Mouse (Mus musculus): ENCODE results near the gene Eid1.

Gene Eid1

DNA sequence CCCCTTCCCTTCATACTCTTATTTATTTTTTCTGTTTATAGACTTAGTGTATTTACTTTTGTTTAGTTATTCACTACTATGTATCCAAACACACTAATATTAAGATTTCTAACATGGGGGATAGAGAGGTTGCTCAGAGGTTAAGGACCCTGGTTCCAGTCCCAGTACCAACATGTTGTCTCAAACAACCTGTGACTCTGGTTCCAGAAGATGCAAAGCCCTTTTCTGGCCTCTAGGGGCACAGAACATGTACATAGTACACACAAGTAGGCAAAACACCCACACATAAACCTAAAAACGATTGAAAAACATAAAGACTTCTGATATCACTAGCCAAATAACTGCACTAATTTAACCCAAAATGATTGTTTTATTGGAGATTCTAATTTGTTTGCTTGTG lies 2.0 kb upstream of the Eid1 start:
- DNase-seq (ENCODE audit: low spot score): no peak

DNA sequence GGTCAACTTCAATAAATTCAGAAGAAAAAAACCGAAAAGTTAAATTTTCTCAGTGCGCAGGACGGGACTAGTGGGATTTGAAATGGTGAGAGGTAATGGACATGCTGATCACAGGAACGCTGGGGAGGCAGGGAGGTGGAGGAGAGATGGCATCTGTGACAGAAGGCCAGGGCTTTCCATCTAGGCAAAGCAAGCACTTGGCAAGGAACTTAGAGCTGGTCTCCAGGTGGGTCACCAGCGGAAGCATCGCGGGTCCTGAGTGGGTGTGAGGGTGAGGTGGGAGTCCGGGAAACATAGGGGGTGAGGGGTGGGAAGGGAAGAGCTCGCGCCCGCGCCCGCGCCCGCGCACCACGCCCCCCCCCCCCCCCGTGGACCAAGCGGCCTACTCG lies 333 bp upstream of the Eid1 start:
- DNase-seq (ENCODE audit: low spot score): no peak

DNA sequence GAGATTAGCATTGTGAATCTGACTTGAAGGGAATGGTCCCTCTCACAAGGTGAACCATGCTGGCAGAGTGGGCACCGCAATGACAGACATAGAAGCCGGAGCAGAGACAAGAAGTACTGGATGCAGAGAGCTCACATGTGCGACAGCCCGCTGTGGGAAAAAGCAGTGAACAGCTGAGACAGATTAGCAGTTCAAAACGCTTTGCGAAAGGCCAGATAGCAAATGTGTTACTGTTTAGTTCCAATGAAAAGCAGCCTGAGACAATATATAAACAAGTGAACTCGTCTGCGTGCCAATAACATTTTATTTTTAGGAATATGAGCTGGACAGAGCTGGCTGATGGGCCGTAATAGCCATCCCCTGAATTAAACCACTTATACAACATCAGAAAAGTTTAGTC lies 8.9 kb downstream of the Eid1 start:
- no peak for DNase-seq (ENCODE audit: low spot score)

DNA sequence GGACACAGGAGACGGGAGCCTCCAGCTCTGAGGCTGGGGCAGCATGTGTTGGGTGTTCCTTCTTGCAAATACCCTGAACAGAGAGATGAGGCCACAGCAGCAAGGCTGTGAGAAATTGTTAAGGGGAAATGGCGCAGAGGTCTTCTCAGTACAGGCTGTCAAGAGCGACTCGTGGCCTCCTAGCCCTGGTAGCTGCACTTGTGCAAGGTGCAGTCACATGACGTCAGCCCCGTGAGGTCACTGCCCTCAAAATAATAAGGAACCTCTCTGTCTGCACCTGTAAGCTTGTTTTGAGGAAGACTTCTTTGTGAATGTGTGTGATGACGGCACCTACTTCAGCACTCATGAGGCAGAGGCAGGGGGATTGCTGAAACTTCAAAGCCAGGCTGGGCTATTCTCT lies 11.0 kb downstream of the Eid1 start:
- no peak for DNase-seq (ENCODE audit: low spot score)

DNA sequence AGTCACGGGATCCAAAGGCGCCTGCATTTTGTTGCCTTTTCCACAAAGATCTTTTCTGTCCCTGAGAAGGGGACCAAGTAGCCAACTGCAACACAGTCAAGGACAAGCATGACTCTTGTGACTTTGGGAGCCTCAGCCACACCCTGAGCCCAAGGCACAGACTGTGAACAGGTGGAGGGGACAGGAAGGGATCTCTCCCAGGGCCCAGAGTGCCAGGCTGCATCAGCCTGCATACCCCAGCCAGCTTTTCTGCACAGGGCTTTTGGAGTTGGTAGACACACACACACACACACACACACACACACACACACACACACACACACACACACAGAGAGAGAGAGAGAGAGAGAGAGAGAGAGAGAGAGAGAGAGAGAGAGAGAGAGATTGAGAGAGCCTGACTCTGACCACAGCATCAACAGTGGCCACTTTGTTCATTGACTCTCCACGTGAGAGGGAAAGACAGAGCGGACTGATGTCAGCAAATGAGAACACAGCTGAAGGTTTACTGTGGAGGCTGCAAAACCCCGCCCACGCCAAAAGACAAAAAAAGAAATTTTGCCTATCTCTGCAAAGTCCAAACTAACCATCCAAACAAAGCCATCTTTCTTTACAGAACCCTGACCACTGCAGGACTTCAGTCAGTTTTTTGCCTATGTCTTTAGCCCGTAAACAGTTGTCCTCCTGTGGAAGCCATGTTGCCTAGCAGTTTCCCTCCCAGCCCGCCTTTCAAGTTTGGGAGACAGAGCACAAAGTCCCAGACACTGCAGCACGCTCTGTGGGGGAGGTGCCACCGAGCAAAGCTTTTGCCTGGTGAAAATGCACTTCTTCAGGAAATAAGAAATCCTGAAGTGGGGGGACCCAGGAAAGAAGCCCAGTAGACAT lies 11.9 kb downstream of the Eid1 start:
- DNase-seq (ENCODE audit: low spot score): peak; percentile 67

DNA sequence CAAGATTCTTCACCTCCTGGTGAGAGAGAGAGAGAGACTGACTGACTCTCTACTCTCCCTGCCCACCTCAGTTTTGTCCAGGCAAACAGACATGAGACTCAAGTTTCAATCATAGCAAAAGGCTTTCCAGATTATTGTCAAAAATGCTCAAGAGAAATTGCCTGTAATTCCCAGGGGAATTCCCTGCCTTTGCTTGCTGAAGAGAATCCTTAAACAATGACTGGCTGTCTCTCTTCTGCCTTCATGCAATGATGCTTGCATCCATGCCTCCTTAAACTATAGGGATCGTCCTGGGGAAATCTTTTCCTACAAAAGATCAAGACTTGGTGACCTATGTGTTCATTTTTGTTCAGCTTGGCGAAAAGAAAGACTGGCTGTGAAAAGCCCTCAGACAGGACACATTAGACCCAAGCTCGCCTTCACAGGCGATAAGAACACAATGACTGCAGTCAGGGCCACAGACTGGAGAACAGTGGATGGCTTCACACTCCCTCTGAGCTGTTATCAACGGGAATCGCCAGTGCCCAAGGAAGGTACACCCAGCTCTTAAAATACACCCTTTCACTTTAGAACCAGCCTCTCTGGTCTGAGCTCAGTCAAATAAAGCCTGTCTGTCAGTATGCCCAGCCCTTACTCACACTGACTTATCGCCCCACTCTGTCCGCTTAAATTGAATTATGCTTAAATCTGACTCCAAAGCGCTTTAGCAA lies 12.7 kb downstream of the Eid1 start:
- DNase-seq (ENCODE audit: low spot score): peak; percentile 79

DNA sequence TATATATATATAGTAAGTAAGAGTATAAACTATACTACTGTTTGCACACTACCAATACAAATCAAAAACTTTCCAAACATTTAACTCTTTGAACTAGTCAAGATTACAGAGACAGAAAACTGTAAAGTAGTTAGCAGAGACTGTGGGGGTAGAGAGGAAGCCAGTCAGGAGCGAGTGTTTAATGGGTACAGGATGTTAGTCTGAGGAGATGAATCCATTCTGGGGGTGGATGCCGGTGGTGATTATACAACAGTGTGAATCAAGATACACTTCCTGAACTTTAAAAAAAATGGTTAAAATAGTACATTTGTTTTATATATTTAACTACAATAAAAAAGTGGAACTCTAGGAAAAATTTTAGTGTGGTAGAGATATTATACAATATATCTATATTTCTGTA lies 19.1 kb downstream of the Eid1 start:
- no peak for DNase-seq (ENCODE audit: low spot score)

DNA sequence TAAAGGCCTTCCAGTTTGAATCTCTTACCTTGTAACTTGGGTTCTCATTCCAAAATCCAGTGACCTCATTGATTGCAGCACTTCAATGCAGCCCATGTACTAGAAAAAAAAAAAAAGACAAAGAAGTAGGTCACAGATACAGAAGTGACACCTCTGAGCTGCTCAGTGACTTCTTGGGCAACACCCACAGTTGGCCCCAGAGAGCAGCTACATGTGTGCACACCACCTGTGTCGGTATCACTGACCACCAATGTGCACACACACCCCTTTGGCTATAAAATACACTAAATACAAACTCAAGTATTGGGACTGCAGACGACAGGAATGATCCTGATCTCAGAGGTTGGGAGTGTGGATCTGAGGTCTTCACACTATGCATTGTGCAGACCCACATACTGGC lies 21.9 kb downstream of the Eid1 start:
- no peak for DNase-seq (ENCODE audit: low spot score)

DNA sequence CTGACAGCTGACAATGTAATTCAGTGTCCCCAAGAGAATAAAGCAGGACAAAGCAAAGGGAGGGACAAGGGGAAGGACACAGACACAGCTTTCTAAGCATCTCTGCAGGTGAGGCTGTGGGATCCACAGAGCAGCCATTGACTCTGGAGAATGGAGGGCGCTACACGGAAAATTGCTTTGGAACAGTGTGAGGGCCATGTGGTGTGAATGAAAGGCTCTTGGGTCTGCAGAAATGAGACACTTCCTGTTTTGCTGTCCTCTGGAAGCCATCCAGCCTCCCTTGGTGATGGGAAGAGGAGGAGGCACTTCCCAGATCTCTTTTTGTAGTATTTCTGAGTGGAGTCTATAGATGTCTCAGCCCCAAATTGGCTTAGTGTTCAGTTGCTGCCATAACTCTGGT lies 23.3 kb downstream of the Eid1 start:
- DNase-seq (ENCODE audit: low spot score): no peak

DNA sequence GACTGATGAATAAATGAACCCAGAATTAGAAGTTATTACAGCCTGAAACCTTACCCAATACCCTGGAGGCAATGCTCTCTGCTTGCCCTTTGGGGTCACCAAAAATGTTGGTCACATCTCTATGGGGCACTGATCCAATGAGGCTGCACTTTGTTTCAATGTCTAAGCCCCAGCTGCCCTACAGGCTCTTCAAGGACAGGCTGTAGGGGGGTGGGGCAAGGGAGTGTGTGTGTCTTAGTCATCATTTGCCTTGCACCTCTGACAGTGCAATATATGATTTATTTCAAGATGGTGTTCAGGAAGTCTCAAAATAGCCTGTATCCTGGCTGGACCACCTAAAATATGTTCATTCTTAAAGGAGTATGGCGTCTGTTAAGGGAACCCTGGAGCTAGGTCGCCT lies 28.7 kb downstream of the Eid1 start:
- DNase-seq (ENCODE audit: low spot score): no peak

DNA sequence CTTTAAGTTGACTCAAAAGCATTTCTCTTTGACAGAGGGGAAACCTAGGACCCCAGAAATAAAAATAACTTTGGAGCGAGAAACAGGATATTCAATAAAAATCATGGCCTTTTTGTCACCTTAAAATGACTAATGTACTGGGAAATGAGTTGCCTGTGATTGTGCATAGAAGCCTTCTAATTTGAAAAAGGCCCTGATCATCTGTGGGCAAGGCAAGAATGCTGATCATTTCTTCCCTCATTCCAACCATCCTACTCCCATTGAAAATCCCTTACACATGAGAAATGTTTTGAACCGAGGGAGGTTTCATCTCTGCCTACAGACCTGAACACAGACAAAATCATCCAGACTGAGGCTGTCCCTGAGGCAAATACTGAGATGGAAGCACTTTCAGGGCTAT lies 30.0 kb downstream of the Eid1 start:
- DNase-seq (ENCODE audit: low spot score): no peak

DNA sequence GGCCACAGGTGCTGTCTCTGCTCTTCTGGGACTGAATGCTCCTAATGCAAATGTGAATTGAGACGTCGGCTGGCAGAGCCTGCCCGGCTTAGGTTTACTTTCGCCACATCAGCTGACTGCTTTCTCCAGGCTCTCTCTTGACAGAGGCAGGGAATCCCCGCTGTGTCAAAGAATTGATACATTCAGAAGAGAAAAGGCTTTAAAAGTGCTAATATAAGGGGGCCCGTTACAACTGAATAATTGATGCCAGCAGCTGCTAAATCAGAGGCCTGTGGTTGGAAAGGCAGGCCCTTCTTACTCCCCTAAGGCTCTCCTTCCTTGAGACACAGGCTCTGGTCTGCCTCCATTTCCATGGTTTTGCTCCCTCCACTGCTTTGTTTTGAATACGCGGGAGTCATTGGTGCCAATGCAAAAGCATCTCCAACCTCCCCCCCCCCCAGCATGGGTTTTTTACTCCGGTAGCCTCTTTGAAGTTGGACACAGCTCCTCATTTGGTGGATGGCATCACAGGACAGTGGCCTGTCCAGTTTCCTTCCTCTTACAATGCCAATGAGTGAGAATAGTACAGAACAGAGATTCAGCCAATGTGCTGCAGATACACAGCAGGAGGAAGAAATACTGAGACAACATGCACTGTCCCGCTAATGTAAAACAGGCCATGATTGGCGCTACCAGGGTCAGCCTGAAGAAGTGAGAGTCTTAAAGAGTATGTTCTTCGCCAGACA lies 32.2 kb downstream of the Eid1 start:
- no peak for DNase-seq (ENCODE audit: low spot score)

DNA sequence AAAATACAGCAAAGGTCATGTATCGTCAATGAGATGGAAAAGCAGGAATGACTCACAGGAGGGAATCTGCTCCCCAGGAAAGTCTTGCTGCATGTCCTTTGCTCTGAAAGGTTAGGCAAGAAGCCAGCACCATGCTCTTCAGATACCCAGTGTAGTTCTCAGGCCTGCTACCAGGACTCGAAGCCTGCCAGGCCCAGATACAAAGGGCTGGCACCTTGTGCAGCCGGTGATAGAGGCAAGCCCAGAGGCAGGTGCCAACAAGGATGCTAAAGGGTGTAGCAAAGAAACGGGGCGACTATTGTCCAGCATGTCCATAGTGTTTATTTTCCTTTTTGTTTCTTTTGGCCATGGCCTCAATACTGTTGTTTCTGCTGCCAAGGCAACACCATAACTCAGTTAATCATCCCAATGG lies 33.6 kb downstream of the Eid1 start:
- DNase-seq (ENCODE audit: low spot score): no peak

DNA sequence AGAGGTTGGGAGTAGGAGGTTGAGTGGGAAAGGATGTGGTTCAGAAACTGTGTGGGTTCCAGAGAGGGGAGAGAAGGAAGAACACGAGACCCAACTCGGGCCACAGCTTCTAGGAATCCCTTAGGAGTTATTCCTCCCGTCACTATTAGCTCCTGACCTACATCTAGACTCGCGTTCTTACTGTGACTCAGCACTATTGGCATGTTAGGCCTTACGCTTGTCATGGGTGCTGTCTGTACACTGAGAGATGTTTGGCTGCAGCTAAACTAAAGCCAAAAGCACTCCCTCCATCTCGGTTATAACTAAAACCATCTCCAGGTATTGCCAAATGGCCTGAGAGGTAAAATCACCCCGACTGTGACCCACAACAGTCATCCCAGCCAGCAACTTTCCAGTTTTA lies 43.7 kb downstream of the Eid1 start:
- DNase-seq (ENCODE audit: low spot score): no peak

DNA sequence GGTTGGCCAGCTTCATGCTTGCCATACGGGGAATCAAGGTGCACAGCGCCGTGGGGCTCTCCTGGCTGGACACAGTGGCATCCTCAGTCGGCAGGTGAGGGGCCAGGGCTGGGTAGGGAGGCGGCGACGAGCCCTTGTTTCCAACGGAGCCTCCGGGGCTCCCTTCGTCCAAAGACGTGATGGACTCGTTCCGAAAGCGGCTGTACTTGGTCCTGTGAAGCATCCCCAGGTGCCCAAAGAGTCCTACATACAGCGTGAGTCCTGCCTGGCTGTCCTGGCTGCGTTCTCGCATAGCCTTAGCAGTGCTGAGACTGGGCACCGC lies 50.2 kb downstream of the Eid1 start:
- no peak for DNase-seq (ENCODE audit: low spot score)

DNA sequence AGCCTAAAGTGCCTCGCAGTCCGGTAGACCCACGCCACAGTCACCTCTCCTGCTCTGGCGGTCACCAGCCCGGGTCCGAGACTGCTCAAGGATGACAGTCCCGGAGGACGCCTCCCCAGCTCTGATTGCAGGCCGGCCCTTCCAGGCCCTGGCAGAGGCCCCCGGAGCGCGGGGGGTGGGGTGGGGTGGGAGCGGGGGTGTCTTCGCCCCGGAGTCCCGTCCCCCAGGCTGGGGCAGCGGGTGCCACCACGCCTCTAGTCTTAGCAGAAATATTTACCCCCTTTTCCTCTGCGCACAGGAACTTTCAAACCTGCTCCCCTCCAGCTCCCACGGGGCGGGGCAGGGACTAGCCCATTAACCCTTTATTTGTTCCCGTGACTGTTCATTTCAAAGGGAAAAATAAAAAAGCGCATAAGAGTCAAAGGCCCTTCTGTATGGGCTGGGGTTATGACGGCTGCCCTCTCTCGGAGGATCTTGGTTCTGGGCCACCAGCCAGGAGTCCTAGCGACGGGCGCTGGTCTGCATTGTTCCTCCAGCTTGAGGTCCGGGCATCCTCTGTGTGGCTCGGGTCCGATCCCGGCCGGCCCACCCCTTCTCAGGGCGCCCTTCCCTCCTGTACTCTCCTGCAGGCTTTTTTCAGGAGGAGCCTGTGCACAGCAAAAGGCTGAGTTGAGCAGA lies 50.7 kb downstream of the Eid1 start:
- DNase-seq (ENCODE audit: low spot score): peak; percentile 52

DNA sequence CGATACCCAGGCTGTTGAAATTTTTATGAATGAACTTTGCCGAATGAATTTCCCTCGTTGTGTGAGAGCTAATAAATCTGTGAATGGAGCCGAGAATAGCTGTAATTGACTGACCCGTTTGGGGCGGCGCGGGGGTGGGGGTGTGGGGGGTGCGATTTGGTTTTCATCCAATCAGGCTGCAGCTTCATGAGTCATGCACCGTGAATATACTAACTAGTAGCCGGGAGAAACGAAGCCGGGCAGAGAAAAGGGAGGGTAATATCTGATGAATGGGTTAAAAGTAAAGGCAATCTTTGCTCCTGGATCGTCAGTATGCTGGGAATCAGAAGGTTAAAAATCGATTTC lies 51.2 kb downstream of the Eid1 start, which contains the start of gene Shc4:
Shc4 (minus strand) TSS at position 63 of the 345 bp plus-strand sequence.
- DNase-seq (ENCODE audit: low spot score): no peak
